Mouse (Mus musculus) bone marrow macrophage, adult 2 months (primary cell): Measurements from ENCODE around the gene Fmo1. TPM values are rescaled to one million over a fixed set of nuclear protein-coding genes. Genes with fewer than 3 reads are reported as not detected.
A peak's percentile ranks its signal among the peaks of the same experiment; 100 is the strongest.

ENCODE experiments used
- H3K27ac ChIP-seq: 2 replicates; pipeline ENCODE4 v1.5.1; 2012; ENCODE audit warnings: low read depth, low read length; ENCODE audit not compliant: insufficient read depth
- H3K4me1 ChIP-seq: 2 replicates; pipeline ENCODE4 v1.6.1; 2012; ENCODE audit warnings: low read length; ENCODE audit not compliant: control insufficient read depth, insufficient read depth
- H3K4me3 ChIP-seq: 2 replicates; pipeline ENCODE4 v1.5.1; 2012; ENCODE audit warnings: mild to moderate bottlenecking, low read length, moderate library complexity; ENCODE audit not compliant: insufficient read depth
- CTCF ChIP-seq: IDR thresholded peaks from 2 replicates; pipeline ENCODE4 v1.5.1; 2012; ENCODE audit warnings: low read depth, mild to moderate bottlenecking, low read length, moderate library complexity
- POLR2A ChIP-seq: IDR thresholded peaks from 2 replicates; pipeline ENCODE4 v1.6.1; 2012; ENCODE audit warnings: mild to moderate bottlenecking, low read depth, low read length, borderline replicate concordance
- polyA plus RNA-seq: library from polyadenylated mRNA; stranded (reverse); fragments of >200 nt; gene quantifications from 2 replicates; pipeline ENCODE4 v1.2.4, GENCODE M21; 2012; ENCODE audit not compliant: missing spikeins, insufficient read depth, insufficient read length

The Fmo1 gene
- polyA plus RNA-seq, 1 experiment, result not detected

- H3K4me3 ChIP-seq, result no peak overlapping the region
- H3K27ac ChIP-seq, result no peak overlapping the region
- H3K4me1 ChIP-seq, result no peaks in the 10 kb centered on the region
- TF ChIP-seq POLR2A (no peak), CTCF (no peak)
These were observed 19.9 kb upstream of the Fmo1 start for GRCm38 (mm10) chr1:162886138-162886816.

DNA sequence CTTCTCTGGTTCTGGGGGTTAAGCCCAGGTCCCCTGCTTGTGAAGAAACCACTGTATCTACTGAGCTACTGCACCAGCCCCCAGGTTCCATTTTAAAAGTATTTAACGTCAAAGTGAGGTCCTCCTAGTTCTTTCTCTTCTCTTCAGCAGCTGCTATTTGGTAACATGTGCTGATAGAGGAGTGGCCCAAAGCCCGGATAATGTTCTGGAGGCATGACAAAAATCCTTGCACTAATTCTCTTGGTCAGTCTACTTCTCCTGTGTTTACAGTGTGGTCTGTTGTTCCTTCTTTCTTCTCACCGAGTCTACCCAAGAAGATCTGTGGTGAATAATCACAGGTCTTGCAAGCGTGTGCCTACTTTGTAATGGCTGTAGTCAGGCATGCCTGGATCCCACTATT is 16.3 kb upstream of the Fmo1 start:
- H3K27ac ChIP-seq, result no peak overlapping the region
- no peak for TF ChIP-seq POLR2A
- H3K4me3 ChIP-seq, result no peak overlapping the region
- no peaks in the 10 kb centered on the region for H3K4me1 ChIP-seq

DNA sequence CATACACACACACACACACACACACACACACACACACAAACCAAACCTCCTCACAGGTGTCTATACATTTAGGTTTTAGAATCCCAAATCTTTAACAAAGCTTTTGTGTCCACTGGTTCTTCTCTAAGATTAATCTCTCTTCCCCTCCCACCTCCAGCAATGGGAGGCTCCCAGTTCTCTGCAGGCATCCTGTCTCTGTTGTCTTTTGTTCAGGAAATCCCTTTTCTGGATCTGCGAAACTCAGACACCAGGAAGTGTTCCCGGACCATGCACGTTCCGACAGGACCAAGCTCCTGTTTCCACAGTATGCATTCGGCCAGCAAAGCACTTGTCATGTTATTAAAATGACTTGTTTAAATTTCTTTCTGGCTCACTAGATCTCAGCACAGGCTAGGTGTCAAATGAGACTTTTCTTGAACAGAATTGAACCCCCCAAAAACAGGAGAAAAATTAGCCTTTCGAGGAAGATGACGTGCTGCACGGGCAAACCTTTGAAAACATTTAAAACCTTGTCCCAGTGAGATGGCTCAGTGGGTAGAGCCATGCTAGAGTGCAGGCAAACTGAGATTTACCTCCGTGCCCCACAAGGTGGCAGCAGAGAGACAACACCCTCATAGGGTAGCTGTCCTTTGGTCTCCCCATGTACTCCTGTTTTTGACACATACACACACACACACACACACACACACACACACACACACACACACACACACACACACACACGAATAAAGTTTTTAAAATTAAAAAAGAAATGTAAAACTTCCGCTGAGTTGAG is 13.4 kb upstream of the Fmo1 start:
- no peak for TF ChIP-seq POLR2A
- peak; percentile 37; the same call in 1 of the 2 replicates for TF ChIP-seq CTCF
- no peaks in the 10 kb centered on the region for H3K4me1 ChIP-seq
- no peak overlapping the region for H3K27ac ChIP-seq
- H3K4me3 ChIP-seq, result no peak overlapping the region

DNA sequence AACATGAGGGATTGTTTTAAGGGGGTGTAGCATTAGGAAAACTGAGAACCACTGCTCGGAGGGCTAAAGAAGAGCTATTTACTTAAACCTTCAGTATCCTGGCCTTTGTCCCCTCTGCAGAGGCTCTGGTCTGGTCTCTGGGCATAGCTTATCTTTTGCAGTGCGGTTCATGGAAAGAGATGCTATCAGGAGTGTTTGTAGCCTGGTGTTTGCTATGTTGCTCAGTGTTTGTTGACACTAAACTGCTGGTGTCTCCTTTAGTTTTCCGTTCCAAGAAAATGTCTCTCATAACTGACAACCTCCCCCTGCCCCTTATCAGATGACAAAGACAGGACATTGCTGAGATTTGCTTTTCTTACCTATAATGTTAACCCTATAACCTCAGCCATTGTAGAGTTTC is 8.7 kb upstream of the Fmo1 start:
- Histone ChIP-seq H3K27ac (no peak overlapping the region), H3K4me3 (no peak overlapping the region), H3K4me1 (no peaks in the 10 kb centered on the region)
- TF ChIP-seq POLR2A, result no peak
- no peak for TF ChIP-seq CTCF

DNA sequence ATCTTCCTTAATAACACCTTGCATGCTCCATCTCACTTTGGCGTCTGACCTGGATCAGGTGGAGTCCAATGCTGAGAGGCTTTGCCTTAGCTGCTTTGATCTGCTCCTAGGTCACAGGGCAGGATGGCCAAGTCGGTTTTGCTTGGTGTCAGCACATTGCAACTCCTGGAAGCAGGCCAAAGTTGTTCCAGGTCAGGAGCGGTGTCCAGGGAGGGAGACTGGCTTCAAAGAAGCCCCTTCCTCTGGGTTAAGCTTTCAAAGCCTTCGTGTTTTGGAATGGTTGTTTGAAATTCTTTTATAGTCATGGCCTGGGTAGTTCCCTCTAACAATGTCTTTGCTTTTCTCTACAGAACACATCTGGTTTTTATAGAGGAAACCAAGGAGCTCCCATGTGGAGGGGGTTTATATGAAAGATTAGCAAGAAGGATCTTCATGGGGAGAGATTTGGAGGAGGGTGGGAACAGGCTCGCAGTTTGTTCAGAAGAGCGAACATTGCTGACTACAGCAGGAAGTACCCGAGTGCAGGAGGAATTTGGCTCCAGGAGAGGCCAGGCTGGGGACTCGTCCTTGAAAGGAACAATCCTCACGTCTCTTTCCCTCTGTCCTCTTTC is 5.4 kb upstream of the Fmo1 start:
- no peak overlapping the region for H3K4me3 ChIP-seq
- TF ChIP-seq CTCF, result no peak
- TF ChIP-seq POLR2A, result no peak
- H3K27ac ChIP-seq, result no peak overlapping the region
- H3K4me1 ChIP-seq, result no peaks in the 10 kb centered on the region

DNA sequence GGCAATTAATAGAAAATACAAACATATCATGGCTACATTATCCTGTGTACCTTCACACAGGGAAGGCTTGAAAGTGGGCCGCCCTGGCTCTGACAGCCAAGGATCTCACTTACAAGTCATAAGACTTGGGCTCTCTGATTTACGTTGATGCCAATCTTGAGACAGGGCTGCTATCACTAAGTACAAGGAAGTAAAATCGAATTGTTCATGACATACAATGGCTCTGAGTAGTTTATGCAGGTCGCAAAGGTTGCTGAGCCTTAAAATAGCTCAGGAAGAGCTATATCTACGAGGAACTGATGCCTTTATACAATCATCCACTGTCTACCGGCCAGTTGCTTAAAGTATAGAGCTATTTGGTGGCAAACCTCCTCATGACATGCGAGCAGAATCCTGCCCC is 4.6 kb upstream of the Fmo1 start:
- H3K27ac ChIP-seq, result no peak overlapping the region
- TF ChIP-seq CTCF (no peak), POLR2A (no peak)
- H3K4me1 ChIP-seq, result no peaks in the 10 kb centered on the region
- no peak overlapping the region for H3K4me3 ChIP-seq

DNA sequence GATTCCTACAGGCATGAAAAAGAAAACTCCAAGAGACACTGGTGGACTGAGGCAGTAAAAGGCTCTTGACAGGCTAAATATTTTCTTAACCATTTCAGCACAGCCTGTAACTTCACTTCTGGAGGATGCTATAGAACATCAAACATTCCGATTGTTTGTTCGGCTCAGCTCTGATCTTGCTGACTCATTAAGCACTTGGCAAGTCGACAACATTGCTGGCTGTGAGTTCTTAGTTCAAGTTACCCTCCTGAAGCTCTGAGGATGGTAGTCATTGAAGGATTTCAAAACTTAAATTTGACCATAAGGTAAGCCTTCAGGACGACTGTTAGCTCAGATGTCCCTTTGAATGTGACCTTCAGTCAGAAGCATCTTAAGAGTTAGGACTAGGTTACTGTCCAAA is 986 bp upstream of the Fmo1 start:
- TF ChIP-seq CTCF (no peak), POLR2A (no peak)
- Histone ChIP-seq H3K4me3 (no peak overlapping the region), H3K4me1 (no peaks in the 10 kb centered on the region), H3K27ac (no peak overlapping the region)

GRCm38 (mm10) chr1:162865493-162865830 is 948 bp downstream of the Fmo1 start:
- TF ChIP-seq POLR2A (no peak), CTCF (no peak)
- Histone ChIP-seq H3K27ac (no peak overlapping the region), H3K4me1 (no peaks in the 10 kb centered on the region), H3K4me3 (no peak overlapping the region)

- TF ChIP-seq POLR2A, result no peak
- no peak for TF ChIP-seq CTCF
- no peak overlapping the region for H3K4me3 ChIP-seq
- no peak overlapping the region for H3K27ac ChIP-seq
- no peaks in the 10 kb centered on the region for H3K4me1 ChIP-seq
These were observed 1.5 kb downstream of the Fmo1 start for GRCm38 (mm10) chr1:162864816-162865492.

DNA sequence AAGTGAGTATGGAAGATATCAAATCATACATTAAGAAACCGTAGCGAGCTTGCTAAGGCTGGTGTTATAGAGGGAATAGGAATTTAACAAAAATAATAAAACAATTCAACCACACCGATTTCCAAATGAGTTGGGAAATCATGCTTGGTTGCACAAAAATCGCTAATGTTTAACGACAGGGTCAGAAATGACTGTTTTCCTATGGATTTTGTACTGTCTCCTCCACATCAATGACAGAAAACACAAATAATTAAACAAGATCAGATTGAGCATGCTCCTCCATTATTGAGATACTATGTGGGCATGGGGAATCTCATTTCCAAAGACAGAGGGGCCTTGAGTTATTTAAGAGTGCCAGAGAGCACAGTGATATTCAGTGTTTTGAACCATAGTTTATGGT is 2.1 kb downstream of the Fmo1 start:
- TF ChIP-seq CTCF (no peak), POLR2A (no peak)
- Histone ChIP-seq H3K27ac (no peak overlapping the region), H3K4me3 (no peak overlapping the region), H3K4me1 (no peaks in the 10 kb centered on the region)
